Mouse (Mus musculus): ENCODE data around the gene Slc2a8.

DNA sequence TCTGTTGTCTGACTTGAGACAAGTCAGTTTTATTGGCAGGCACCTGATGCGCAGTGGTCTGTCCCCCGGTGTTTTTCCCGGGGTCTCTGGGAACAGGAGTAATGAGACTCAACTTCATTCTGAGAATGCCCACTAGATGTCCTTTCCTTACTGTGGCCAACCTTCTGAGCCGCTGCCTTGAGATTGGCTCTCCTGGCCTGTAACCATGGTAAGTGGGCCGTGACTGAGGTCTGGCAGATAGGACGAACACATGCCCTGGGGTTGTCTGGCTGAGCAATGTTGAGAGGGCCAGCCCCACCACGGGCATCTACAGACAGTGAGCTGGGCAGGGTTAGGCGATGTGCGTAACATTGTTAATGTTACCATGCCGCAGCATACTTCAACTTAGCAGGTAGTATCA lies 42.7 kb upstream of the Slc2a8 start:
- no peak for TF ChIP-seq GATA1 (IDR thresholded peaks at IDR 0.05; ENCODE audit: borderline replicate concordance, low read length)
- TF ChIP-seq FLI1 (IDR thresholded peaks at IDR 0.05; ENCODE audit: low read length), result no peak
